Mouse (Mus musculus): ENCODE measurements around the gene Lap3. TPM values are rescaled to one million over a fixed set of nuclear protein-coding genes. Genes with fewer than 3 reads are reported as not detected.

The Lap3 gene
- total and polyA plus RNA-seq, 3 experiments = 108 to 167 (median 130) TPM

DNA sequence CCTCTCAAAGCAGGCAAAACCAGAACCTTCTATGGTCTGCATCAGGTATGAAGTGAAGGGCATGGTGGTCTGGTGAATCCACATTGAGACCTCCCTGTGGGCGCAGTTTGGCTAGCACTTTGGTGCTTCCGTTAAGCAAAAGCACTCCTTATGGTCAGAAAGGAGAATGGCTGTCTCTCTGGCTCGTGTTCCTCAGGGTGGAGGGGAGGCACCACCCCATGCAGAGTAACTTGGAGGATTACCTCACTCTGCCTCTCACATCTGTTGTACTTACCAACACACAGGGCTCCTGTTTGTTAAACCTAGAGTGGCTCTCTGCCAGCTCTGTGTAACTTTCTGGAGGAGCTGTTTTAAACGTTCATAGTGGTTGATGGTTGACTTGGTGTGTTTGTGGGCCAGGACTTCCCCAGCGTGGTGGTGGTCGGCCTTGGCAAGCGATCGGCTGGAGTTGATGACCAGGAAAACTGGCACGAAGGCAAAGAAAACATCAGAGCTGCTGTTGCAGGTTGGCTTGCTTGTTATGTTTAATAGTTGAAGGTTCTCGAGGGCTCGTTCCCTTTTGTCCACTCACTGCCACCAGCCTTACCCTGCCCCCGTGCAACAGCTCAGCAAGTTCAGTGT is 3.9 kb downstream of the Lap3 start:
- H3K36me3 ChIP-seq (replicated peaks in 1 of 2; ENCODE audit: control insufficient read depth in 1 of 2, insufficient read depth in 1 of 2, low read length in 1 of 2) = peaks cover 36 to 64% of the 10 kb centered on the region in 2 experiments
- no peaks in the 10 kb centered on the region for H3K27me3 ChIP-seq (replicated peaks)
- peak overlapping the region; percentile 32; the same call in 1 of the 2 replicates for H3K9ac ChIP-seq (ENCODE audit: insufficient read depth, low read depth)
- peak overlapping the region in 2 of 3 experiments; percentile 2 to 12 for H3K4me3 ChIP-seq (replicated peaks in 1 of 3; ENCODE audit: low read depth in 2 of 3, low read length in 2 of 3, poor library complexity in 1 of 3)
- peak overlapping the region; percentile 69 for H3K27ac ChIP-seq (ENCODE audit: insufficient read depth, low read depth)
- no peaks in the 10 kb centered on the region for H3K9me3 ChIP-seq (replicated peaks; ENCODE audit: low read length)
- in situ Hi-C loops (cut with MboI; ENCODE audit: low pct_ligation_motif_present, low pct_unique_long_range_greater_than_20kb, low sequenced_read_pairs) (no loop called here), dilution Hi-C loops (cut with MboI; ENCODE audit: extremely low pct_ligation_motif_present, extremely low pct_unique_long_range_greater_than_20kb, low sequenced_read_pairs) (no loop called here)
- peaks cover 6 to 54% of the 10 kb centered on the region in 2 experiments for H3K4me1 ChIP-seq (ENCODE audit: control insufficient read depth in 1 of 2, insufficient read depth in 2 of 2)
- peak; percentile 62 for DNase-seq (ENCODE audit: extremely low read depth)
- TF ChIP-seq JUND (conservative IDR thresholded peaks at IDR 0.05; ENCODE audit: low read depth, low read length) (no peak), MAZ (IDR thresholded peaks at IDR 0.05; ENCODE audit: low read depth, low read length) (0 out of 2 replicates have a peak, but pooled peaks have one; percentile 24), E2F4 (IDR thresholded peaks at IDR 0.05; ENCODE audit: insufficient replicate concordance, low read depth, low read length) (no peak), EP300 (IDR thresholded peaks at IDR 0.05; ENCODE audit: low read length) (no peak), ZNF384 (IDR thresholded peaks at IDR 0.05; ENCODE audit: low read depth, low read length) (no peak), GABPA (IDR thresholded peaks at IDR 0.05; ENCODE audit: insufficient replicate concordance, low read depth, low read length) (no peak)
- H3K79me2 ChIP-seq (replicated peaks; ENCODE audit: control insufficient read depth, extremely low read depth, insufficient read depth, poor library complexity, severe bottlenecking) = peaks cover 16% of the 10 kb centered on the region
- H3K4me2 ChIP-seq (ENCODE audit: insufficient read depth, low read depth, poor library complexity, severe bottlenecking) = peak overlapping the region; percentile 23

DNA sequence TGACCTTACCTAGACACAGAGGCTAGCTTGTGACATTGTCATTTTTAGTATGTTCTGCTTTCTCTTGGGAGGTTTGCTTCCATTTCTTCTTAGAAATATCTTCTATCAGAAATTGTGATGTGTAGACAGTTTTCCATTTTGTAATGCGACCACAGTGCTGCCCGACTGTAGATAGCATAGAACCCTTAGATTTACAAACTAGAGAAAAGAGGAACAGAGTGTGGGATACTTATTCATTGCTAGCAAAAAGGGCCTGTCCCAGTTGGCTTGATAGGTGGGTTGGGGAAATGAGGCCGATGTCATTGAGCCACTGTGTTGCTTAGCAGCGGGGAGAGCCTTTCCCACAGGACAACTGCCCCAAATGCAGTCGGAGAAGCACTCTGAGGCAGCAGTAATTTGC is 4.4 kb downstream of the Lap3 start:
- peak overlapping the region in 1 of 3 experiments; percentile 12 for H3K4me3 ChIP-seq (replicated peaks in 1 of 3; ENCODE audit: low read depth in 2 of 3, low read length in 2 of 3, poor library complexity in 1 of 3)
- H3K4me2 ChIP-seq (ENCODE audit: insufficient read depth, low read depth, poor library complexity, severe bottlenecking) = peak overlapping the region; percentile 23
- H3K79me2 ChIP-seq (replicated peaks; ENCODE audit: control insufficient read depth, extremely low read depth, insufficient read depth, poor library complexity, severe bottlenecking) = peaks cover 16% of the 10 kb centered on the region
- DNase-seq (ENCODE audit: extremely low read depth) = peak; percentile 86
- peaks cover 6 to 50% of the 10 kb centered on the region in 2 experiments for H3K4me1 ChIP-seq (ENCODE audit: control insufficient read depth in 1 of 2, insufficient read depth in 2 of 2)
- no peaks in the 10 kb centered on the region for H3K9me3 ChIP-seq (replicated peaks; ENCODE audit: low read length)
- peaks cover 41 to 69% of the 10 kb centered on the region in 2 experiments for H3K36me3 ChIP-seq (replicated peaks in 1 of 2; ENCODE audit: control insufficient read depth in 1 of 2, insufficient read depth in 1 of 2, low read length in 1 of 2)
- dilution Hi-C loops (cut with MboI; ENCODE audit: extremely low pct_ligation_motif_present, extremely low pct_unique_long_range_greater_than_20kb, low sequenced_read_pairs) (no loop called here), in situ Hi-C loops (cut with MboI; ENCODE audit: low pct_ligation_motif_present, low pct_unique_long_range_greater_than_20kb, low sequenced_read_pairs) (no loop called here)
- no peak overlapping the region for H3K9ac ChIP-seq (ENCODE audit: insufficient read depth, low read depth)
- H3K27me3 ChIP-seq (replicated peaks) = no peaks in the 10 kb centered on the region
- peak overlapping the region; percentile 69 for H3K27ac ChIP-seq (ENCODE audit: insufficient read depth, low read depth)
- TF ChIP-seq HCFC1 (IDR thresholded peaks at IDR 0.05; ENCODE audit: low read depth, low read length) = no peak
- no peak for TF ChIP-seq MAX (IDR thresholded peaks at IDR 0.05; ENCODE audit: low read length)
- TF ChIP-seq TBP (conservative IDR thresholded peaks at IDR 0.05; ENCODE audit: low read depth, low read length) = no peak
- TF ChIP-seq MXI1 (IDR thresholded peaks at IDR 0.05; ENCODE audit: low read depth, low read length) = peak; percentile 46; the same call in 1 of the 2 replicates
- peak; percentile 12; the same call in 1 of the 2 replicates for TF ChIP-seq JUN (IDR thresholded peaks at IDR 0.05; ENCODE audit: insufficient read depth, low read depth, low read length)
- no peak for TF ChIP-seq ZNF384 (IDR thresholded peaks at IDR 0.05; ENCODE audit: low read depth, low read length)
- 0 out of 2 replicates have a peak, but pooled peaks have one; percentile 21 for TF ChIP-seq TCF12 (IDR thresholded peaks at IDR 0.05; ENCODE audit: low read depth, low read length)
- TF ChIP-seq KAT2A (IDR thresholded peaks at IDR 0.05; ENCODE audit: insufficient replicate concordance, low read length) = no peak
- TF ChIP-seq CTCF (conservative IDR thresholded peaks at IDR 0.05 in 1 of 2, IDR thresholded peaks at IDR 0.05 in 1 of 2; ENCODE audit: low read depth in 2 of 2, low read length in 2 of 2) = no peak
- TF ChIP-seq RAD21 (IDR thresholded peaks at IDR 0.05; ENCODE audit: low read depth, low read length) = no peak
- TF ChIP-seq IRF4 (IDR thresholded peaks at IDR 0.05; ENCODE audit: low read depth, low read length) = peak; percentile 81
- TF ChIP-seq MEF2A (IDR thresholded peaks at IDR 0.05; ENCODE audit: borderline replicate concordance, low read depth, low read length) = peak; percentile 71; the same call in 1 of the 2 replicates
- no peak for TF ChIP-seq ZKSCAN1 (IDR thresholded peaks at IDR 0.05; ENCODE audit: borderline replicate concordance, low read depth, low read length)
- TF ChIP-seq CHD2 (IDR thresholded peaks at IDR 0.05; ENCODE audit: low read length) = no peak
- peak; percentile 79 for TF ChIP-seq ETS1 (conservative IDR thresholded peaks at IDR 0.05; ENCODE audit: low read depth, low read length)
- TF ChIP-seq CHD1 (IDR thresholded peaks at IDR 0.05; ENCODE audit: low read depth, low read length) = 0 out of 2 replicates have a peak, but pooled peaks have one; percentile 69
- no peak for TF ChIP-seq MYC (IDR thresholded peaks at IDR 0.05; ENCODE audit: low read depth, low read length)
- TF ChIP-seq JUND (conservative IDR thresholded peaks at IDR 0.05; ENCODE audit: low read depth, low read length) = peak; percentile 56; the same call in 1 of the 2 replicates
- TF ChIP-seq ZC3H11A (IDR thresholded peaks at IDR 0.05; ENCODE audit: low read depth, low read length) = no peak
- no peak for TF ChIP-seq POLR2A (IDR thresholded peaks at IDR 0.05; ENCODE audit: low read depth, low read length)
- no peak for TF ChIP-seq USF1 (IDR thresholded peaks at IDR 0.05; ENCODE audit: low read depth, low read length)
- TF ChIP-seq NRF1 (IDR thresholded peaks at IDR 0.05; ENCODE audit: low read depth, low read length) = no peak
- TF ChIP-seq EP300 (IDR thresholded peaks at IDR 0.05; ENCODE audit: low read length) = peak; percentile 81
- TF ChIP-seq PAX5 (IDR thresholded peaks at IDR 0.05; ENCODE audit: low read length) = no peak
- TF ChIP-seq ELF1 (IDR thresholded peaks at IDR 0.05; ENCODE audit: low read depth, low read length) = no peak
- no peak for TF ChIP-seq GABPA (IDR thresholded peaks at IDR 0.05; ENCODE audit: insufficient replicate concordance, low read depth, low read length)
- TF ChIP-seq SMC3 (IDR thresholded peaks at IDR 0.05; ENCODE audit: low read depth, low read length) = no peak
- TF ChIP-seq SIN3A (IDR thresholded peaks at IDR 0.05; ENCODE audit: low read length) = peak; percentile 63; the same call in 1 of the 2 replicates
- TF ChIP-seq NELFE (IDR thresholded peaks at IDR 0.05; ENCODE audit: low read depth, low read length) = no peak

Data from CH12.LX (cell line).